Mouse (Mus musculus): ENCODE results near the gene Clmp. TPM values are rescaled to one million over a fixed set of nuclear protein-coding genes. Genes with fewer than 3 reads are reported as not detected.
A peak's percentile ranks its signal among the peaks of the same experiment; 100 is the strongest.

Clmp gene
- polyA plus RNA-seq, 1 experiment from 2014 or later = 42.9 TPM

GRCm38 (mm10) chr9:40699194-40699593 is 13.4 kb downstream of the Clmp start:
- Histone ChIP-seq H3K27ac (ENCODE audit: low read length) (no peak overlapping the region), H3K9me3 (ENCODE audit: control insufficient read depth, low read depth, low read length) (no peaks in the 10 kb centered on the region), H3K36me3 (ENCODE audit: control insufficient read depth, insufficient read depth, low read length) (0 out of 2 replicates have a peak, but pooled peaks cover 2% of the 10 kb centered on the region), H3K4me1 (ENCODE audit: control insufficient read depth, insufficient read depth, low read length) (peaks cover 5% of the 10 kb centered on the region; the same call in 1 of the 2 replicates), H3K4me3 (ENCODE audit: low read depth, low read length) (no peak overlapping the region), H3K4me2 (replicated peaks; ENCODE audit: low read depth, low read length) (no peak overlapping the region), H3K9ac (replicated peaks; ENCODE audit: low read depth, low read length) (no peak overlapping the region), H3K27me3 (ENCODE audit: control insufficient read depth, insufficient read depth, low read length) (no peaks in the 10 kb centered on the region)
- WGBS = 80% methylated on average over 3 of the region's 3 CpGs
- ATAC-seq (ENCODE audit: insufficient number of reproducible peaks, insufficient read depth, low FRiP score, low read depth) = no peak

GRCm38 (mm10) chr9:40700253-40700652 is 14.5 kb downstream of the Clmp start:
- no peak overlapping the region for H3K4me3 ChIP-seq (ENCODE audit: low read depth, low read length)
- 0 out of 2 replicates have a peak, but pooled peaks cover 2% of the 10 kb centered on the region for H3K36me3 ChIP-seq (ENCODE audit: control insufficient read depth, insufficient read depth, low read length)
- H3K4me2 ChIP-seq (replicated peaks; ENCODE audit: low read depth, low read length) = no peak overlapping the region
- H3K27ac ChIP-seq (ENCODE audit: low read length) = no peak overlapping the region
- no peaks in the 10 kb centered on the region for H3K27me3 ChIP-seq (ENCODE audit: control insufficient read depth, insufficient read depth, low read length)
- peaks cover 11% of the 10 kb centered on the region; the same call in 1 of the 2 replicates for H3K4me1 ChIP-seq (ENCODE audit: control insufficient read depth, insufficient read depth, low read length)
- WGBS = 83% methylated on average over 5 of the region's 5 CpGs
- no peaks in the 10 kb centered on the region for H3K9me3 ChIP-seq (ENCODE audit: control insufficient read depth, low read depth, low read length)
- H3K9ac ChIP-seq (replicated peaks; ENCODE audit: low read depth, low read length) = no peak overlapping the region
- no peak for ATAC-seq (ENCODE audit: insufficient number of reproducible peaks, insufficient read depth, low FRiP score, low read depth)

- H3K9ac ChIP-seq (replicated peaks; ENCODE audit: low read depth, low read length) = no peak overlapping the region
- H3K9me3 ChIP-seq (ENCODE audit: control insufficient read depth, low read depth, low read length) = no peaks in the 10 kb centered on the region
- no peak overlapping the region for H3K4me3 ChIP-seq (ENCODE audit: low read depth, low read length)
- ATAC-seq (ENCODE audit: insufficient number of reproducible peaks, insufficient read depth, low FRiP score, low read depth) = no peak
- 21% methylated on average over 10 of the region's 10 CpGs for WGBS
- no peaks in the 10 kb centered on the region for H3K36me3 ChIP-seq (ENCODE audit: control insufficient read depth, insufficient read depth, low read length)
- no peak overlapping the region for H3K4me2 ChIP-seq (replicated peaks; ENCODE audit: low read depth, low read length)
- H3K27me3 ChIP-seq (ENCODE audit: control insufficient read depth, insufficient read depth, low read length) = no peaks in the 10 kb centered on the region
- peaks cover 17% of the 10 kb centered on the region; the same call in 1 of the 2 replicates for H3K4me1 ChIP-seq (ENCODE audit: control insufficient read depth, insufficient read depth, low read length)
- H3K27ac ChIP-seq (ENCODE audit: low read length) = no peak overlapping the region
Observed at GRCm38 (mm10) chr9:40704364-40705276, 18.9 kb downstream of the Clmp start.

GRCm38 (mm10) chr9:40708448-40709140 is 22.8 kb downstream of the Clmp start:
- ATAC-seq (ENCODE audit: insufficient number of reproducible peaks, insufficient read depth, low FRiP score, low read depth) = no peak
- H3K27me3 ChIP-seq (ENCODE audit: control insufficient read depth, insufficient read depth, low read length) = no peaks in the 10 kb centered on the region
- no peak overlapping the region for H3K9ac ChIP-seq (replicated peaks; ENCODE audit: low read depth, low read length)
- H3K9me3 ChIP-seq (ENCODE audit: control insufficient read depth, low read depth, low read length) = no peaks in the 10 kb centered on the region
- H3K36me3 ChIP-seq (ENCODE audit: control insufficient read depth, insufficient read depth, low read length) = no peaks in the 10 kb centered on the region
- H3K27ac ChIP-seq (ENCODE audit: low read length) = no peak overlapping the region
- WGBS = 66% methylated on average over 12 of the region's 12 CpGs
- H3K4me3 ChIP-seq (ENCODE audit: low read depth, low read length) = no peak overlapping the region
- H3K4me2 ChIP-seq (replicated peaks; ENCODE audit: low read depth, low read length) = no peak overlapping the region
- peaks cover 21% of the 10 kb centered on the region; the same call in 1 of the 2 replicates for H3K4me1 ChIP-seq (ENCODE audit: control insufficient read depth, insufficient read depth, low read length)

GRCm38 (mm10) chr9:40709141-40709537 is 23.4 kb downstream of the Clmp start:
- WGBS = 77% methylated on average over 7 of the region's 7 CpGs
- Histone ChIP-seq H3K27me3 (ENCODE audit: control insufficient read depth, insufficient read depth, low read length) (no peaks in the 10 kb centered on the region), H3K4me2 (replicated peaks; ENCODE audit: low read depth, low read length) (no peak overlapping the region), H3K9me3 (ENCODE audit: control insufficient read depth, low read depth, low read length) (no peaks in the 10 kb centered on the region), H3K36me3 (ENCODE audit: control insufficient read depth, insufficient read depth, low read length) (no peaks in the 10 kb centered on the region), H3K27ac (ENCODE audit: low read length) (peak overlapping the region; percentile 7; the same call in 1 of the 2 replicates), H3K4me3 (ENCODE audit: low read depth, low read length) (no peak overlapping the region), H3K4me1 (ENCODE audit: control insufficient read depth, insufficient read depth, low read length) (peaks cover 17% of the 10 kb centered on the region; the same call in 1 of the 2 replicates), H3K9ac (replicated peaks; ENCODE audit: low read depth, low read length) (no peak overlapping the region)
- no peak for ATAC-seq (ENCODE audit: insufficient number of reproducible peaks, insufficient read depth, low FRiP score, low read depth)

GRCm38 (mm10) chr9:40709587-40709986 is 23.8 kb downstream of the Clmp start:
- H3K4me1 ChIP-seq (ENCODE audit: control insufficient read depth, insufficient read depth, low read length) = peaks cover 13% of the 10 kb centered on the region; the same call in 1 of the 2 replicates
- peak overlapping the region; percentile 7; the same call in 1 of the 2 replicates for H3K27ac ChIP-seq (ENCODE audit: low read length)
- H3K36me3 ChIP-seq (ENCODE audit: control insufficient read depth, insufficient read depth, low read length) = no peaks in the 10 kb centered on the region
- H3K4me2 ChIP-seq (replicated peaks; ENCODE audit: low read depth, low read length) = no peak overlapping the region
- H3K27me3 ChIP-seq (ENCODE audit: control insufficient read depth, insufficient read depth, low read length) = no peaks in the 10 kb centered on the region
- H3K9me3 ChIP-seq (ENCODE audit: control insufficient read depth, low read depth, low read length) = no peaks in the 10 kb centered on the region
- no peak for ATAC-seq (ENCODE audit: insufficient number of reproducible peaks, insufficient read depth, low FRiP score, low read depth)
- H3K9ac ChIP-seq (replicated peaks; ENCODE audit: low read depth, low read length) = no peak overlapping the region
- WGBS = 42% methylated on average over 3 of the region's 3 CpGs
- no peak overlapping the region for H3K4me3 ChIP-seq (ENCODE audit: low read depth, low read length)

- WGBS = 44% methylated on average over 3 of the region's 3 CpGs
- Histone ChIP-seq H3K36me3 (ENCODE audit: control insufficient read depth, insufficient read depth, low read length) (no peaks in the 10 kb centered on the region), H3K4me1 (ENCODE audit: control insufficient read depth, insufficient read depth, low read length) (peaks cover 10% of the 10 kb centered on the region; the same call in 1 of the 2 replicates), H3K4me3 (ENCODE audit: low read depth, low read length) (no peak overlapping the region), H3K9ac (replicated peaks; ENCODE audit: low read depth, low read length) (no peak overlapping the region), H3K9me3 (ENCODE audit: control insufficient read depth, low read depth, low read length) (no peaks in the 10 kb centered on the region), H3K27ac (ENCODE audit: low read length) (peak overlapping the region; percentile 21; the same call in 1 of the 2 replicates), H3K27me3 (ENCODE audit: control insufficient read depth, insufficient read depth, low read length) (no peaks in the 10 kb centered on the region), H3K4me2 (replicated peaks; ENCODE audit: low read depth, low read length) (no peak overlapping the region)
- no peak for ATAC-seq (ENCODE audit: insufficient number of reproducible peaks, insufficient read depth, low FRiP score, low read depth)
Observed at GRCm38 (mm10) chr9:40709991-40710390, 24.2 kb downstream of the Clmp start.

- H3K4me1 ChIP-seq (ENCODE audit: control insufficient read depth, insufficient read depth, low read length) = peaks cover 10% of the 10 kb centered on the region; the same call in 1 of the 2 replicates
- no peak for ATAC-seq (ENCODE audit: insufficient number of reproducible peaks, insufficient read depth, low FRiP score, low read depth)
- no peaks in the 10 kb centered on the region for H3K9me3 ChIP-seq (ENCODE audit: control insufficient read depth, low read depth, low read length)
- H3K27ac ChIP-seq (ENCODE audit: low read length) = peak overlapping the region; percentile 48; the same call in 1 of the 2 replicates
- H3K4me2 ChIP-seq (replicated peaks; ENCODE audit: low read depth, low read length) = no peak overlapping the region
- no peak overlapping the region for H3K4me3 ChIP-seq (ENCODE audit: low read depth, low read length)
- no peak overlapping the region for H3K9ac ChIP-seq (replicated peaks; ENCODE audit: low read depth, low read length)
- H3K27me3 ChIP-seq (ENCODE audit: control insufficient read depth, insufficient read depth, low read length) = no peaks in the 10 kb centered on the region
- no peaks in the 10 kb centered on the region for H3K36me3 ChIP-seq (ENCODE audit: control insufficient read depth, insufficient read depth, low read length)
- 43% methylated on average over 4 of the region's 4 CpGs for WGBS
Observed at GRCm38 (mm10) chr9:40711654-40712053, 25.9 kb downstream of the Clmp start.
